Mouse (Mus musculus) limb, embryonic 13.5 days (tissue): Measurements from ENCODE around the gene Gpr153. TPM values are rescaled to one million over a fixed set of nuclear protein-coding genes. Genes with fewer than 3 reads are reported as not detected.

Source experiments
- ATAC-seq: fragments of 200-750 bp; cut with Nextera tagmentation; 2 replicates; pipeline ENCODE4 v1.8.0; 2017; ENCODE audit warnings: low read depth, moderate number of reproducible peaks, moderate TSS enrichment; ENCODE audit not compliant: low FRiP score
- H3K27ac ChIP-seq: fragments of 300-500 bp; sonication (generic); 2 replicates; pipeline ENCODE4 v1.5.1; 2015; ENCODE audit warnings: inconsistent platforms, mild to moderate bottlenecking, moderate library complexity
- H3K27me3 ChIP-seq: fragments of 300-500 bp; sonication (generic); 2 replicates; pipeline ENCODE4 v1.6.1; 2015; ENCODE audit warnings: mild to moderate bottlenecking, inconsistent platforms
- H3K36me3 ChIP-seq: fragments of 300-500 bp; sonication (generic); 2 replicates; pipeline ENCODE4 v1.6.1; 2015; ENCODE audit warnings: inconsistent platforms, mild to moderate bottlenecking, moderate library complexity
- H3K4me1 ChIP-seq: fragments of 300-500 bp; sonication (generic); 2 replicates; pipeline ENCODE4 v1.6.1; 2015; ENCODE audit warnings: inconsistent platforms
- H3K4me2 ChIP-seq: fragments of 300-500 bp; sonication (generic); replicated peaks from 2 replicates; pipeline ENCODE4 v1.6.1; 2015; ENCODE audit warnings: inconsistent platforms, mild to moderate bottlenecking, moderate library complexity
- H3K4me3 ChIP-seq: fragments of 300-500 bp; sonication (generic); 2 replicates; pipeline ENCODE4 v1.5.1; 2015; ENCODE audit warnings: moderate library complexity, mild to moderate bottlenecking, inconsistent platforms
- H3K9ac ChIP-seq: fragments of 300-500 bp; sonication (generic); 2 replicates; pipeline ENCODE4 v1.6.1; 2015; ENCODE audit warnings: mild to moderate bottlenecking, inconsistent platforms
- H3K9me3 ChIP-seq: fragments of 300-500 bp; sonication (generic); 2 replicates; pipeline ENCODE4 v1.6.1; 2016; ENCODE audit warnings: inconsistent platforms
- WGBS: fragments of 180-500 bp; shearing (Covaris S2); methylation state at CpG from one replicate; pipeline ENCODE4 v1.1.7; 2015; 5-methylcytosine and 5-hydroxymethylcytosine counted together
- polyA plus RNA-seq: library from polyadenylated mRNA; unstranded; fragments of >200 nt; fragmentation: Nextera tagmentation; extraction: Ambion mirVana; gene quantifications from 2 replicates; pipeline ENCODE4 v1.2.1, GENCODE M21; 2015

The Gpr153 gene
- polyA plus RNA-seq, 1 experiment from 2014 or later = 10.6 TPM

DNA sequence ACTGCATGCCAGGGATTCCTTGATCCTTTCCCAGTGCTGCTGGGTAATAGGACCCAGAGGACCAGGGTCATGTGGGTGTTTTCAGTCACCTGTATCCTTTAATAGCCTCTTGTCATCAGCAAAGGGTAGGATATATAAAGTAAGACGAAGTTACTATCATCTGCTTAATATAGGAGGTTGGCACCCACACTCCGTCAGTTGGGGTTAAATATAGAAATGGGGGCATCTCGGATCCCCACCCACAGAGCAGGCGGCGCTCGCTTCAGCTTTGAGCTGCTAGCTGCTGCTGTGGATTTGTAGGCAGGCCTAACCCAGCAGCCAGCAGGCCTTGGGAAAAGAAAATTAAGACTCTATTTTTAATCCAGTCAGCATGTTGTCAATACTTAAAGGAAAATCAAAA, 28.0 kb upstream of the Gpr153 start:
- H3K9me3 ChIP-seq = no peaks in the 10 kb centered on the region
- H3K9ac ChIP-seq = no peak overlapping the region
- no peak overlapping the region for H3K27ac ChIP-seq
- peaks cover 11% of the 10 kb centered on the region; the same call in 1 of the 2 replicates for H3K4me1 ChIP-seq
- no peak for ATAC-seq
- H3K4me2 ChIP-seq = no peak overlapping the region
- no peak overlapping the region for H3K4me3 ChIP-seq
- WGBS = 68% methylated on average over 6 of the region's 6 CpGs
- H3K27me3 ChIP-seq = no peaks in the 10 kb centered on the region
- no peaks in the 10 kb centered on the region for H3K36me3 ChIP-seq

DNA sequence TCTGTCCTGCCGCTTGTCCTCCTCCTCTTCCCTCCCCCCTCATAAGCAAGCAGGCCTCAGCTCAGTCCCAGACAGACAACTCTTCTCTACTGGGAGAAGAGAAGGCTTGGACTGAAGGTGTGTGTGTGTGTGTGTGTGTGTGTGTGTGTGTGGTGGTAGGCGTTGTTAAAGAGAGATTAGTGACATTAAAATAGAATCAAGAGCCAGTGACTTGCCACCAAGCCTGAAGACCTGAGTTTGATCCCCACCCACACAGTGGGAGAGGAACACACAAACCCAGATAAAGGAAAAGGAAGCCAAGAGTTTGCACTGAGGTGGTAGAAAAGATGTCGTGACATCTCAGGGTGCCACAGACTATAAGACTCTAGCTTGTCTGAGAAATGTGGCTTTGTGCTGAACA, 26.8 kb upstream of the Gpr153 start:
- H3K27me3 ChIP-seq = no peaks in the 10 kb centered on the region
- ATAC-seq = no peak
- no peak overlapping the region for H3K9ac ChIP-seq
- 69% methylated on average over 3 of the region's 3 CpGs for WGBS
- H3K4me1 ChIP-seq = peaks cover 11% of the 10 kb centered on the region; the same call in 1 of the 2 replicates
- no peaks in the 10 kb centered on the region for H3K36me3 ChIP-seq
- H3K4me2 ChIP-seq = no peak overlapping the region
- no peak overlapping the region for H3K4me3 ChIP-seq
- H3K27ac ChIP-seq = no peak overlapping the region
- no peaks in the 10 kb centered on the region for H3K9me3 ChIP-seq

DNA sequence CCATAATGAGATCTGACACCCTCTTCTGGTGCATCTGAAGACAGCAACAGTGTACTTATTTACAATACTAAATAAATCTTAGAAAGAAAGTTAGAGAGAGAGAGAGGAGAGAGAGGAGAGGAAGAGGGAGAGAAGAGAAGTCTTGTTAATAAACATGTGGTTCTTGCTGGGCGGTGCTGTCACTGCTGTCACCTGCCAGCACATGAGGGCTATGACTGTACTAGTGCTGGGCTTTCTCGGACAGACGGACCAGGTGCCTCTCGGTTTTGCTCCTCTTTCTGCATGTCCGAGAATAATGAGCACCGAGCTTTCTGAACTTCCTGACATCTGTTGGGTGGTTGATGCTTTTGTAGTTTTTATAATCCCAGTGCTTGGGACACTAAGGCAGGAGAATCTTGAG, 23.4 kb upstream of the Gpr153 start:
- no peak for ATAC-seq
- H3K27ac ChIP-seq = no peak overlapping the region
- H3K4me2 ChIP-seq = no peak overlapping the region
- no peak overlapping the region for H3K4me3 ChIP-seq
- H3K9me3 ChIP-seq = no peaks in the 10 kb centered on the region
- no peak overlapping the region for H3K9ac ChIP-seq
- peaks cover 5% of the 10 kb centered on the region; the same call in 1 of the 2 replicates for H3K4me1 ChIP-seq
- 85% methylated on average over 6 of the region's 6 CpGs for WGBS
- no peaks in the 10 kb centered on the region for H3K27me3 ChIP-seq
- H3K36me3 ChIP-seq = no peaks in the 10 kb centered on the region

DNA sequence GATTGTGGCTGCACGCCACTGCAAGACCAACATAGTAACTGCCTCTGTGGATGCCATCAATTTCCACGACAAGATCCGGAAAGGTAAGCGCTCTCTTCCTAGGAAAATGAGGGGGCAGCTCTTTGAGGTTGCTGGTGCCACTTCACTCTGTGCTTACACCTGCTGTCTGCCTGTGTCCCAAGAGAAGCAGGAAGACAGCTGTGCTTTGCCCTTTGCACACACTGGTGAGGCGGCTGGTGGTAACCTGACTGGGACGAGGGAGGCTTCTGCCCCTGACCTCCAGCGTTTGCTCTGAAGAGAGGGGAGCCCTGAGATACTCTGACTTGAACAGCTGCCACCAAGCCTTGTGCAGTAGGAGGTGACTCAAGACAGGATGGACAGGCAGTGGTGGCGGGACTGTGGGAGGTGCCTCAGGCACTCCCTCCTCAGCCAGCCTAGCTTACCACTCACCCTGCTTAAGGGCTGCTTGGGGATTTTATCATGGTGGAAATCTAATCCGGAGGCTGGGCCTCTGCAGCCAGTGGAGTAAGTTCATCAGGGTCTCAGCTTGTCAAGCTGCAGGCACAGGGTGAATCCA, 20.8 kb upstream of the Gpr153 start:
- H3K4me3 ChIP-seq = no peak overlapping the region
- ATAC-seq = peak; percentile 77
- no peaks in the 10 kb centered on the region for H3K27me3 ChIP-seq
- no peak overlapping the region for H3K27ac ChIP-seq
- H3K36me3 ChIP-seq = no peaks in the 10 kb centered on the region
- H3K9ac ChIP-seq = peak overlapping the region; percentile 14; the same call in 1 of the 2 replicates
- H3K4me2 ChIP-seq = no peak overlapping the region
- no peaks in the 10 kb centered on the region for H3K9me3 ChIP-seq
- WGBS = 67% methylated on average over 9 of the region's 9 CpGs
- no peaks in the 10 kb centered on the region for H3K4me1 ChIP-seq

DNA sequence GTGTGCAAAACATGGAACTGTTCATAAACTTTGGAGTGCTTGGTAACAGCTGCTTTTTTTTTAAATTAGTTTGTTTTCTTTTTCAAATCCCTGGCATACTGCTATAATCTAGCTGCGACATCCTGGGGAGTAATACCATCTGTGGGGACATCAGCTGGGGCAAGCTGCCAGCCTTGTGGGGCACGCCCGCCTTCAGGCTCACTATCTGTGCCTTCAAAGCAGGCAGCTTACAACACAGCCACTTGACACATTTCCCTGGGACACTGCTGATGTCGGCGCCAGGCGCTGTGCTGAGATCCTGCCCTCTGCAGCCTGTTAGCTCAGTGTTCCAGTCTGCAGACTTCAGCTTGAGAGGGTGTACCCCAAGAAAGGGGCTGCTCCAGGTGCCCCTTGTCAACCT, 17.0 kb upstream of the Gpr153 start:
- H3K27ac ChIP-seq = no peak overlapping the region
- no peak for ATAC-seq
- peaks cover 8% of the 10 kb centered on the region for H3K4me1 ChIP-seq
- no peak overlapping the region for H3K4me3 ChIP-seq
- H3K4me2 ChIP-seq = no peak overlapping the region
- H3K9me3 ChIP-seq = no peaks in the 10 kb centered on the region
- 51% methylated on average over 6 of the region's 6 CpGs for WGBS
- H3K9ac ChIP-seq = no peak overlapping the region
- no peaks in the 10 kb centered on the region for H3K36me3 ChIP-seq
- H3K27me3 ChIP-seq = no peaks in the 10 kb centered on the region

DNA sequence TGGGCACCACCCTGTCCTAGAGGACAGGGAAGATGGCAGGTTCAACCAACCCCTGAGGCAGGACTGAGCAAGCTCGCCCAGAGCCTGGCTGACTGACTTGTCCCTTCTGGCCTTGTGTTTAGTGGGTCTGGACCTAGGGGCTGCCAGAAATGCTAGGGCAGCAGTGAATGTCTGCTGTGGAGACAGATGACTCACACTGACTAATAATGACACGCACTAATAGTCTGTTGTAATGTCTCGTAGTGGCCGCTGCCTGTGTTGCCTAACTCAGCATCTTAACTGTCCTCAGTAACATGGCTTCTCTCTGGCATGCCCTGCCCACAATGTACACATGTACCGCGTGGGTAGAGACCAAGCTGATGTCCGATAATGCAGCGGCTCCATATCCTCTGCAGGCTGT, 13.6 kb upstream of the Gpr153 start:
- Histone ChIP-seq H3K9ac (no peak overlapping the region), H3K4me2 (no peak overlapping the region), H3K4me3 (no peak overlapping the region), H3K27me3 (no peaks in the 10 kb centered on the region), H3K4me1 (peaks cover 27% of the 10 kb centered on the region), H3K9me3 (no peaks in the 10 kb centered on the region), H3K36me3 (no peaks in the 10 kb centered on the region), H3K27ac (no peak overlapping the region)
- ATAC-seq = no peak
- 90% methylated on average over 8 of the region's 8 CpGs for WGBS

DNA sequence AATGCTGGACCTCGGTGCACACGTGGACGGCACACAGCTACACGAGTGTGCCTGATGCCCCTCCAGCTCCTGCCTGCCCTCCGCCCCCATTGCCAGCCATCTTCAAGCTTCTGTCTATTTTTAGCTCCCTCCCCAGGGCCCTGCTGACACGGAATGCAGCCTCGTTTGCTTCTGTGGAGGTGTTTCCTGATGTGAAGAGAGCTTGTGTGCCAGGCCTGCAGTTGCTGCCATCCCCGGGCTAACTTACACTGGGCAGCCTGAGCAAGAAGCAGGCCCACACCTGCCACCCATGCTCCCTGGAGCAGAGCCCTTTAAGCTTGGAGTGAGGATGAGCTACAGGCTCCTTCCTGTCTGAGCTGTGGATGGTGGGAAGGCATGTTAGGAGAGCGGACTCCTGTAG, 11.8 kb upstream of the Gpr153 start:
- Histone ChIP-seq H3K4me3 (no peak overlapping the region), H3K36me3 (no peaks in the 10 kb centered on the region), H3K9ac (0 out of 2 replicates have a peak overlapping the region, but pooled peaks have one; percentile 13), H3K27me3 (no peaks in the 10 kb centered on the region), H3K9me3 (no peaks in the 10 kb centered on the region), H3K4me1 (peaks cover 27% of the 10 kb centered on the region), H3K27ac (no peak overlapping the region), H3K4me2 (no peak overlapping the region)
- WGBS = 64% methylated on average over 9 of the region's 9 CpGs
- no peak for ATAC-seq

DNA sequence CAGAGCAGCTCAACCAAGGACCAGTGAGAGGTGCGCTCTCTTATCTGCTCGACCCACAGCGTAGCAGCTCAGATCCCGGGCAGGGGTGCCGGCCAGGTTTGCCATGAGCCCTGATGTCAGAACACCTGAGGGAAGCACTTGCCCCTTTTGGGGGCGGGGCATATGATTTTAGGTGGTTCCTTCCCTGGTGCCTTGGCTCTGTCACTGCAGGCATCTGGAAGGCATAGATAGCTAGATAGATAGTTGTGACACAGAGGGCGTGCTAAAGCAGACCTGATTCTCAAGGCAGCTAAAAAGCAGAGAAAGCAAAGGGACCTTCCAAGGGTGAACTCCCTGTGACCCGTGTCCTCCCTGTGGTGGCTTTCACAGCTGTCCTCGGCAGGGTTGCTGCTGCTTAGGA, 10.9 kb upstream of the Gpr153 start:
- H3K27me3 ChIP-seq = no peaks in the 10 kb centered on the region
- H3K27ac ChIP-seq = no peak overlapping the region
- peaks cover 27% of the 10 kb centered on the region for H3K4me1 ChIP-seq
- H3K9me3 ChIP-seq = no peaks in the 10 kb centered on the region
- no peak overlapping the region for H3K4me3 ChIP-seq
- no peak for ATAC-seq
- 60% methylated on average over 9 of the region's 9 CpGs for WGBS
- H3K4me2 ChIP-seq = no peak overlapping the region
- no peak overlapping the region for H3K9ac ChIP-seq
- no peaks in the 10 kb centered on the region for H3K36me3 ChIP-seq

DNA sequence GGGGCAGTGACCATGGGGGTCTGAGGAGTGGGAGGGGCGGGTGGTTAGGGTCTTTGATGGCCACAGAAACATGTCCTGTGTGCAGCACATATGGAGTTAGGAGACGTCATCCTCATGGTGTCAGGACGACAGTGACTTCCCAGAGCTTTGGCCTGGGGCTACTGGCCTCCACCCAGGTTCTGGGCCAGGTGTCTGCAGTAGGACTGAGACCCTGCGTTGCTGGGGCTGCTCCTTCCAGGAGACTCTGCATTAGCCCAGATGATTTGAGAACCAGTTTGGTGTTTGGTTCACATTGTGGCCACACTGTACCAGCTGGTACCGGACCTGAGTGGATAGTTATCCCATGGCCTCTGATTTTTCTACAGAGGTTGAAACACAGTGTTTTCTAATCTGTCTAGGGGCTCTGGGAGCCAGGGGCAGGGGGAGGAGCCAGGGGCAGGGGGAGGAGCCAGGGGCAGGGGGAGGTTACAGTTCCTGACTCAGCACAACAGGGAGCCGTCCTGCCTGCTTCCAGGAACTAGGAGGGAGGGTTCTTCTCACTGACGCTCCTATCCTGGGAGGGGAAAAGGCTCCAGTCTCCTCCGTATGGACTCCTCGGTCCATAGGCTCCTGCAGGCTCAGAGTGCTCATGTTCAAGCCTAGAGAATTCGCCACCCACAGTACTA, 10.4 kb upstream of the Gpr153 start:
- Histone ChIP-seq H3K4me1 (peaks cover 27% of the 10 kb centered on the region), H3K36me3 (no peaks in the 10 kb centered on the region), H3K4me2 (no peak overlapping the region), H3K9ac (no peak overlapping the region), H3K9me3 (no peaks in the 10 kb centered on the region), H3K27ac (no peak overlapping the region), H3K27me3 (no peaks in the 10 kb centered on the region), H3K4me3 (no peak overlapping the region)
- 31% methylated on average over 10 of the region's 10 CpGs for WGBS
- ATAC-seq = peak; percentile 19; the same call in 1 of the 2 replicates

DNA sequence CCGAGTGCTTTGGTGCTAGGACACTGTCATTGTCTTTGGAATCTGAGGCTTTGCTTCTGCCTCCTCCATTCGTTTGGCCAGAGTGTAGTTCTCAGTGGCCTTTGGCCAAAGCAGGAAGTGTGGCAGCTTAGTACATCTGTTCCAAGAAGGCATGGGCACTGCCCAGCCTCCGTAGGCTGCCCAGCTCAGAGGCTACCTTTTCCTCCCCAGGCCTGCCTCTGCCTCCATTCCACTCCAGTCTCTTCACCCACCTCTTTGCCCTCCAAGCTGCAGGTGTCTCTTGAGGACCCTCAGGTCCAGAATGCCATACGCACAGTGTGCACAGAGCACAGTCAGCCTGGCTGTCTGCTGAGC, 9.9 kb upstream of the Gpr153 start:
- Histone ChIP-seq H3K9me3 (no peaks in the 10 kb centered on the region), H3K4me3 (no peak overlapping the region), H3K4me2 (no peak overlapping the region), H3K36me3 (no peaks in the 10 kb centered on the region), H3K27ac (no peak overlapping the region), H3K4me1 (peaks cover 27% of the 10 kb centered on the region), H3K27me3 (no peaks in the 10 kb centered on the region), H3K9ac (no peak overlapping the region)
- WGBS = 52% methylated on average over 4 of the region's 4 CpGs
- ATAC-seq = no peak

DNA sequence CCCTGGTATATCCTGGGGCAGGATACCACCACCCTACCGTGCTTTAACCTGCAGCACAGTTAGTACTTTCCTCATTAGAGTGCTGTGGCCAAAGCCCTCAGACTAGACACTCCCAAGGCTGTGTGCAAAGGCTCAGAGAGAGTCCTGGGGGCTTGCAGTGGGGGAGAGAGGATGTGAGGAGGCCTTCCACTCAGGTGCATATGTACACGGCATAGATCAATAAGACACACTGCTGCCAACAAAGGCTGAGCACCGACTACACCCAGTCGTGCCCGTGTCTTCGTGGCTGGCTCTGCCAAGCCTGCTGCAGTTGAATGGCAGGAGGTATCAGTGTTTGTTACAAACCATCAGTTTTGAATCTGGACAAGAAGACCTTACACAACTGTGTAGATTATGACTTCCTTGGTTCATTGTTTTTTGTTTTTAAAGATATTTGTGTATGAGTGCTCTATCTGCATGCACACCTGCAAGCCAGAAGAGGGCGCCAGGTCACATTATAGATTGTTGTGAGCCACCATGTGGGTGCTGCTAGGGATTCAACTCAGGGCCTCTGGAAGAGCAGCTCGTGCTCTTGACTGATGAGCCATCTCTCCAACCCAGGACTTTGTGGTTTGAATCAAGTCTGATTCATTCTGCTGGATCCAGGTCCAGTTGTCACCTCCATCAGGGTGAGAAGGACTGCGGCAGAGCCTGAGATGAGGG, 9.0 kb upstream of the Gpr153 start:
- no peak for ATAC-seq
- 85% methylated on average over 9 of the region's 9 CpGs for WGBS
- H3K4me1 ChIP-seq = peaks cover 27% of the 10 kb centered on the region
- H3K36me3 ChIP-seq = no peaks in the 10 kb centered on the region
- H3K9me3 ChIP-seq = no peaks in the 10 kb centered on the region
- H3K4me2 ChIP-seq = no peak overlapping the region
- H3K27me3 ChIP-seq = no peaks in the 10 kb centered on the region
- H3K27ac ChIP-seq = no peak overlapping the region
- H3K4me3 ChIP-seq = no peak overlapping the region
- no peak overlapping the region for H3K9ac ChIP-seq

DNA sequence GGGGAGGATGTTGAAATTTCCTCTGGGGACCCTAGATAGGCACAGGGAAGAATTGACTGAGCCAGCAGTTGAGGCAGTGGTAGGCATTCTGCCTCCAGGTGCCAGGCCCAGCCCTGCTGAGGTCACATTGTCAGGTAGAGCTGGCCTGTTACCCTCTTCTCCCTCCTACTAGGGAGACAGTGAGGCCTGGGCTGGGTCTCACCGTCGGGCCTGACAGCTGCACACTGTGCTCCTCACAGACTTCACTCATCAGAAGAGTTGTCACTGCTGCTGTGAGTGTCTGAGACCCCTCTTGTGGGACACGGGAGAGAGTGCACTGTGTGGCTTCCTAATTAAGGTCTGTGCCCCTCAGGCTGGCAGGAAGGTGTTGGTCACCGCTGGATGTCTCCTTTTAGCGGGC, 8.2 kb upstream of the Gpr153 start:
- no peak for ATAC-seq
- H3K4me2 ChIP-seq = no peak overlapping the region
- H3K36me3 ChIP-seq = no peaks in the 10 kb centered on the region
- H3K27ac ChIP-seq = no peak overlapping the region
- no peak overlapping the region for H3K4me3 ChIP-seq
- no peaks in the 10 kb centered on the region for H3K27me3 ChIP-seq
- no peaks in the 10 kb centered on the region for H3K9me3 ChIP-seq
- 59% methylated on average over 5 of the region's 5 CpGs for WGBS
- H3K4me1 ChIP-seq = peaks cover 27% of the 10 kb centered on the region
- H3K9ac ChIP-seq = no peak overlapping the region
